Mouse (Mus musculus) megakaryocyte, embryonic 14.5 days (primary cell): ENCODE measurements at regions not wholly inside any gene's neighbourhood (a gene's known extent, or its start where the extent isn't known, plus 50 kb on each side); places are given as distances from the start of the nearest gene placed in this dataset.
A peak's percentile ranks its signal among the peaks of the same experiment; 100 is the strongest.

Experiments used
- H3K27me3 ChIP-seq: replicated peaks from 2 replicates; pipeline ENCODE3; 2012; ENCODE audit warnings: inconsistent platforms
- H3K36me3 ChIP-seq: replicated peaks from 2 replicates; pipeline ENCODE3; 2012; ENCODE audit warnings: low read length, inconsistent platforms, mixed read lengths
- H3K4me1 ChIP-seq: 2 replicates; pipeline ENCODE4 v1.6.1; 2012; ENCODE audit warnings: inconsistent platforms
- H3K4me3 ChIP-seq: replicated peaks from 2 replicates; pipeline ENCODE3; 2012; ENCODE audit warnings: moderate library complexity, mild to moderate bottlenecking, inconsistent platforms
- H3K9me3 ChIP-seq: 2 replicates; pipeline ENCODE4 v1.6.1; 2012; ENCODE audit warnings: inconsistent platforms
- FLI1 ChIP-seq: IDR thresholded peaks from 2 replicates; pipeline ENCODE4 v1.6.1; 2012; ENCODE audit warnings: low read length, inconsistent platforms, mixed read lengths
- GATA1 ChIP-seq: IDR thresholded peaks from 3 replicates; pipeline ENCODE4 v1.6.1; 2012; ENCODE audit warnings: mixed read lengths, low read length, inconsistent platforms, borderline replicate concordance

DNA sequence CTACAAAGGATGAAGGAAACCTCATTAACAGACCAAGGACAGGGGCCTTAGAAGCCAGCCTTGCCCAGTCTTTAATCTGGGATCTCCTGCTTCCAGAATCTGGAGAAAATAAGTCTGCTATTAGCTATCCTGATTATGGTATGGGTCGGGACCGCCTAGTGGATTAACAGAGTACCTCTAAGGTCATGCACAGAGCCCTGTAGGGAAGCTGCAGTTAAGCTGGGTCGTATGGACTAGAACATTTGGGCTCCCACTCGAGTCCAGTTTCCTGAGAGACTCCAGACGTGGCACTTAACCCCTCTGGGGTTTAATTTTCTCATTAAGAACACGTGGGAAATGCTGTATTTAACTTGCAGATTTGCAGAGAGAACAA is 191.5 kb upstream of the Map3k1 start:
- Histone ChIP-seq H3K9me3 (no peaks in the 10 kb centered on the region), H3K36me3 (no peaks in the 10 kb centered on the region), H3K4me3 (no peak overlapping the region), H3K27me3 (peaks cover 8% of the 10 kb centered on the region), H3K4me1 (peaks cover 21% of the 10 kb centered on the region)
- TF ChIP-seq GATA1 = no peak
- no peak for TF ChIP-seq FLI1

- Histone ChIP-seq H3K4me1 (peaks cover 21% of the 10 kb centered on the region), H3K27me3 (peaks cover 8% of the 10 kb centered on the region), H3K4me3 (no peak overlapping the region), H3K36me3 (no peaks in the 10 kb centered on the region), H3K9me3 (no peaks in the 10 kb centered on the region)
- TF ChIP-seq GATA1 (no peak), FLI1 (no peak)
Observed at GRCm38 (mm10) chr13:112000696-112001095, 191.9 kb upstream of the Map3k1 start.

- Histone ChIP-seq H3K4me1 (peaks cover 21% of the 10 kb centered on the region), H3K9me3 (no peaks in the 10 kb centered on the region), H3K27me3 (peaks cover 8% of the 10 kb centered on the region), H3K36me3 (no peaks in the 10 kb centered on the region), H3K4me3 (no peak overlapping the region)
- TF ChIP-seq GATA1 = no peak
- no peak for TF ChIP-seq FLI1
Observed at GRCm38 (mm10) chr13:112001155-112002025, 192.6 kb upstream of the Map3k1 start.

- TF ChIP-seq FLI1 (no peak), GATA1 (no peak)
Observed at GRCm38 (mm10) chr13:112002661-112003347, 194.0 kb upstream of the Map3k1 start.

GRCm38 (mm10) chr13:112003445-112003844 is 194.7 kb upstream of the Map3k1 start:
- no peaks in the 10 kb centered on the region for H3K36me3 ChIP-seq
- H3K4me3 ChIP-seq = no peak overlapping the region
- H3K4me1 ChIP-seq = peaks cover 21% of the 10 kb centered on the region
- peaks cover 8% of the 10 kb centered on the region for H3K27me3 ChIP-seq
- no peaks in the 10 kb centered on the region for H3K9me3 ChIP-seq
- TF ChIP-seq GATA1 (no peak), FLI1 (no peak)

More at GRCm38 (mm10) chr13:112002661-112003347, 194.0 kb upstream of the Map3k1 start:
- peaks cover 21% of the 10 kb centered on the region for H3K4me1 ChIP-seq
- H3K27me3 ChIP-seq = peaks cover 8% of the 10 kb centered on the region
- H3K36me3 ChIP-seq = no peaks in the 10 kb centered on the region
- H3K9me3 ChIP-seq = no peaks in the 10 kb centered on the region
- H3K4me3 ChIP-seq = peak overlapping the region; percentile 54

DNA sequence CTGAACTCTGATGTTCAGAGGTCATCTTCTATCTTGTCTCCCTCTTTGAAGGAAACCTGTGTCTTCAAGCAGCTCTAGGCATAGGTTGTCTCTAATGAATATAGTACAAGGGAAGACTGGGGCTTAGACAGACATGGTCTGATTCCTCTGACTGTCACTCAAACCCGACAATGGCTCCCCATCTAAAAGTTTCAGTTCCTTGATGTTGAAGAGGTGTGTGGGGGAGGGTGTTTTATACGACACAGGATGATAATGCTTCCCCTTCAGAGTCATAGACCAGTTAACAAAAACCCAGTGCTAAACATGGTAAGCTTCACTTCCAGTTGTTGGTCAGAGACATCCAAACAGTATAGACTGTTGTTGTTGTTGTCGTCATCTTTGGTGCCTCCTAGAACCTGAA is 195.3 kb upstream of the Map3k1 start:
- Histone ChIP-seq H3K4me3 (no peak overlapping the region), H3K27me3 (peaks cover 6% of the 10 kb centered on the region), H3K9me3 (peaks cover 6% of the 10 kb centered on the region), H3K4me1 (peaks cover 21% of the 10 kb centered on the region), H3K36me3 (no peaks in the 10 kb centered on the region)
- no peak for TF ChIP-seq GATA1
- no peak for TF ChIP-seq FLI1

GRCm38 (mm10) chr13:112005421-112005820 is 196.6 kb upstream of the Map3k1 start:
- Histone ChIP-seq H3K27me3 (peaks cover 6% of the 10 kb centered on the region), H3K36me3 (no peaks in the 10 kb centered on the region), H3K4me1 (peaks cover 21% of the 10 kb centered on the region), H3K9me3 (peaks cover 11% of the 10 kb centered on the region), H3K4me3 (no peak overlapping the region)
- TF ChIP-seq GATA1 (no peak), FLI1 (no peak)

- Histone ChIP-seq H3K27me3 (no peaks in the 10 kb centered on the region), H3K4me3 (no peak overlapping the region), H3K9me3 (peaks cover 17% of the 10 kb centered on the region), H3K4me1 (no peaks in the 10 kb centered on the region), H3K36me3 (no peaks in the 10 kb centered on the region)
- TF ChIP-seq FLI1 = no peak
- TF ChIP-seq GATA1 = no peak
Observed at GRCm38 (mm10) chr13:112008806-112009205, 200.0 kb upstream of the Map3k1 start.

GRCm38 (mm10) chr13:112009288-112009687 is 200.5 kb upstream of the Map3k1 start:
- Histone ChIP-seq H3K9me3 (peaks cover 20% of the 10 kb centered on the region), H3K4me1 (no peaks in the 10 kb centered on the region), H3K4me3 (no peak overlapping the region), H3K27me3 (no peaks in the 10 kb centered on the region), H3K36me3 (no peaks in the 10 kb centered on the region)
- no peak for TF ChIP-seq GATA1
- no peak for TF ChIP-seq FLI1

DNA sequence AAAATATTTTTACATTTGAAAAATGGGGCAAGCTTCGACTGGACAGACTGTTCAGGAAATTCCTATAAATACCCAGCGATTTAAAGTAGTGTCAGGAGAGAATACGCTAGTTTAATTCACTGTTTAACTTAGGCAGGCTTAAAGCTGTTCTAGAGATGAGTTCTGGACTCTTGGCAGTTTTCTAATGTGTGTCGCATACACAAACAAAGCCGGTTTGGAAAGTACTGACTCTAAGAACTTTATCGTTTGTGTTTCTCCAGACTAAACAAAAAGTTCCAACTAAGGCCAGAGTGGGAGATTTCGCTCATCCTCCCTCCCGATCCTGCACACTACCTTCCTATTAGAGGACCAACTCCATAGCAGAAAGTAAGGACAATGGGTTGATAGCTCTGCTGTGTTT is 201.7 kb upstream of the Map3k1 start:
- TF ChIP-seq GATA1 (no peak), FLI1 (no peak)
- Histone ChIP-seq H3K27me3 (no peaks in the 10 kb centered on the region), H3K36me3 (no peaks in the 10 kb centered on the region), H3K4me3 (no peak overlapping the region), H3K9me3 (peaks cover 30% of the 10 kb centered on the region), H3K4me1 (no peaks in the 10 kb centered on the region)
